Mouse (Mus musculus) liver, embryonic 14.5 days (tissue): ENCODE results near the gene Frmd4a. TPM values are rescaled to one million over a fixed set of nuclear protein-coding genes. Genes with fewer than 3 reads are reported as not detected.

Source experiments
- ATAC-seq: fragments of 200-750 bp; cut with Nextera tagmentation; 2 replicates; pipeline ENCODE4 v1.8.0; 2017; ENCODE audit warnings: moderate number of reproducible peaks, mild to moderate bottlenecking, moderate library complexity; ENCODE audit not compliant: insufficient read depth
- DNase-seq, 3 experiments: peaks; one replicate each; pipeline ENCODE4 v3.0.0-alpha.2; 2012 to 2013; ENCODE audit warnings: low read depth in 3 of 3, low spot score in 3 of 3
- H3K27ac ChIP-seq: fragments of 300-500 bp; sonication (generic); 2 replicates; pipeline ENCODE4 v1.5.1; 2014; ENCODE audit warnings: moderate library complexity, mild to moderate bottlenecking, control low read depth, inconsistent platforms
- H3K27me3 ChIP-seq: fragments of 300-500 bp; sonication (generic); 2 replicates; pipeline ENCODE4 v1.6.1; 2014; ENCODE audit warnings: mild to moderate bottlenecking, low read length, moderate library complexity; ENCODE audit not compliant: control insufficient read depth, insufficient read depth
- H3K36me3 ChIP-seq: fragments of 300-500 bp; sonication (generic); replicated peaks from 2 replicates; pipeline ENCODE4 v1.6.1; 2014; ENCODE audit warnings: low read depth; ENCODE audit not compliant: control insufficient read depth, insufficient read depth
- H3K4me1 ChIP-seq, 2 experiments: fragments of 200-500 bp in 1 of 2; fragments of 300-500 bp in 1 of 2; sonication (generic) in 1 of 2; replicated peaks; 2 replicates each; pipeline ENCODE4 v1.6.1; 2012 to 2014; ENCODE audit warnings: antibody characterized with exemption in 1 of 2, inconsistent platforms in 1 of 2, low read length in 1 of 2; ENCODE audit not compliant: control insufficient read depth in 2 of 2, insufficient read depth in 2 of 2
- H3K4me2 ChIP-seq: fragments of 300-500 bp; sonication (generic); 2 replicates; pipeline ENCODE4 v1.6.1; 2014; ENCODE audit warnings: low read depth, mild to moderate bottlenecking, control low read depth, moderate library complexity
- H3K4me3 ChIP-seq, 2 experiments: fragments of 200-500 bp in 1 of 2; fragments of 300-500 bp in 1 of 2; sonication (generic) in 1 of 2; 2 replicates each; pipeline ENCODE4 v1.5.1; 2012 to 2014; ENCODE audit warnings: low read depth in 2 of 2, low read length in 2 of 2, mild to moderate bottlenecking in 2 of 2, control low read depth in 1 of 2, inconsistent platforms in 1 of 2, moderate library complexity in 1 of 2; ENCODE audit not compliant: insufficient read depth in 1 of 2
- H3K9ac ChIP-seq: fragments of 300-500 bp; sonication (generic); replicated peaks from 2 replicates; pipeline ENCODE4 v1.6.1; 2014; ENCODE audit warnings: mild to moderate bottlenecking, control low read depth, moderate library complexity
- H3K9me3 ChIP-seq: fragments of 300-500 bp; sonication (generic); 2 replicates; pipeline ENCODE4 v1.6.1; 2016; ENCODE audit warnings: low read length, mixed read lengths; ENCODE audit not compliant: control insufficient read depth
- CTCF ChIP-seq: IDR thresholded peaks from 2 replicates; pipeline ENCODE4 v1.5.1; 2016; ENCODE audit warnings: antibody characterized with exemption, low read depth, control low read depth
- EP300 ChIP-seq: IDR thresholded peaks from 2 replicates; pipeline ENCODE4 v1.6.1; 2016; ENCODE audit warnings: antibody characterized with exemption, low read depth
- WGBS: fragments of 180-500 bp; shearing (Covaris S2); extraction: QIAGEN DNeasy Blood & Tissue Kit; methylation state at CpG from one replicate; pipeline ENCODE4 v1.1.7; 2014; ENCODE audit not compliant: insufficient replicate concordance; 5-methylcytosine and 5-hydroxymethylcytosine counted together
- polyA plus RNA-seq, 2 experiments: library from polyadenylated mRNA; depleted of rRNA in 1 of 2; stranded (reverse) in 1 of 2; unstranded in 1 of 2; fragments of >200 nt; fragmentation: Nextera tagmentation in 1 of 2; extraction: Ambion mirVana in 1 of 2; gene quantifications; 2 replicates each; pipeline versions ENCODE4 v1.2.1 to v1.2.3; 2012 to 2014

Gene Frmd4a
- polyA plus RNA-seq, 2 experiments = 11.0 to 11.2 TPM

GRCm38 (mm10) chr2:4326241-4327010 lies 308.9 kb downstream of the Frmd4a start:
- H3K4me1 ChIP-seq = no peaks in the 10 kb centered on the region; a peak in 1 of 4 replicates
- no peak overlapping the region for H3K27ac ChIP-seq
- no peak for TF ChIP-seq EP300
- no peaks in the 10 kb centered on the region for H3K9me3 ChIP-seq
- no peak overlapping the region for H3K4me3 ChIP-seq
- H3K9ac ChIP-seq = no peak overlapping the region
- H3K27me3 ChIP-seq = no peaks in the 10 kb centered on the region
- 41% methylated on average over 9 of the region's 9 CpGs for WGBS
- no peaks in the 10 kb centered on the region for H3K36me3 ChIP-seq
- no peak for ATAC-seq
- DNase-seq = no peak
- no peak overlapping the region for H3K4me2 ChIP-seq

GRCm38 (mm10) chr2:4327011-4327340 lies 309.5 kb downstream of the Frmd4a start:
- Histone ChIP-seq H3K27me3 (no peaks in the 10 kb centered on the region), H3K4me1 (no peaks in the 10 kb centered on the region; a peak in 1 of 4 replicates), H3K9me3 (no peaks in the 10 kb centered on the region), H3K27ac (no peak overlapping the region), H3K4me3 (no peak overlapping the region), H3K36me3 (no peaks in the 10 kb centered on the region), H3K4me2 (no peak overlapping the region), H3K9ac (no peak overlapping the region)
- ATAC-seq (no peak), DNase-seq (no peak)
- 38% methylated on average over 4 of the region's 4 CpGs for WGBS
- no peak for TF ChIP-seq CTCF
- no peak for TF ChIP-seq EP300

GRCm38 (mm10) chr2:4332441-4332840 lies 314.9 kb downstream of the Frmd4a start:
- ATAC-seq = no peak

GRCm38 (mm10) chr2:4334201-4334600 lies 316.7 kb downstream of the Frmd4a start:
- ATAC-seq (no peak), DNase-seq (no peak)
- Histone ChIP-seq H3K4me2 (no peak overlapping the region), H3K27ac (no peak overlapping the region), H3K9ac (no peak overlapping the region), H3K9me3 (no peaks in the 10 kb centered on the region), H3K4me3 (no peak overlapping the region), H3K27me3 (no peaks in the 10 kb centered on the region), H3K4me1 (no peaks in the 10 kb centered on the region; a peak in 1 of 4 replicates), H3K36me3 (no peaks in the 10 kb centered on the region)
- no peak for TF ChIP-seq EP300
- TF ChIP-seq CTCF = no peak
- 29% methylated on average over 4 of the region's 4 CpGs for WGBS

More at GRCm38 (mm10) chr2:4332441-4332840, 314.9 kb downstream of the Frmd4a start:
- Histone ChIP-seq H3K4me1 (no peaks in the 10 kb centered on the region; a peak in 1 of 4 replicates), H3K4me2 (no peak overlapping the region), H3K9me3 (no peaks in the 10 kb centered on the region), H3K4me3 (no peak overlapping the region), H3K27me3 (no peaks in the 10 kb centered on the region), H3K9ac (no peak overlapping the region), H3K27ac (no peak overlapping the region), H3K36me3 (no peaks in the 10 kb centered on the region)
- TF ChIP-seq EP300 = no peak
- TF ChIP-seq CTCF = no peak
- DNase-seq = no peak
- 44% methylated on average over 8 of the region's 8 CpGs for WGBS

GRCm38 (mm10) chr2:4334936-4335335 lies 317.4 kb downstream of the Frmd4a start:
- WGBS = 42% methylated on average over 5 of the region's 5 CpGs
- TF ChIP-seq CTCF (no peak), EP300 (no peak)

More at GRCm38 (mm10) chr2:4334936-4335335, 317.4 kb downstream of the Frmd4a start:
- H3K36me3 ChIP-seq = no peaks in the 10 kb centered on the region
- H3K27me3 ChIP-seq = no peaks in the 10 kb centered on the region
- no peak overlapping the region for H3K4me2 ChIP-seq
- no peak overlapping the region for H3K4me3 ChIP-seq
- H3K4me1 ChIP-seq = no peaks in the 10 kb centered on the region; a peak in 1 of 4 replicates
- DNase-seq = no peak
- ATAC-seq = no peak
- H3K9me3 ChIP-seq = no peaks in the 10 kb centered on the region
- no peak overlapping the region for H3K9ac ChIP-seq
- H3K27ac ChIP-seq = no peak overlapping the region
